Mouse (Mus musculus): ENCODE data around the gene Tmem132b. TPM values are rescaled to one million over a fixed set of nuclear protein-coding genes. Genes with fewer than 3 reads are reported as not detected.

Gene Tmem132b
- polyA plus RNA-seq, 1 experiment from 2014 or later: 0.27 TPM

DNA sequence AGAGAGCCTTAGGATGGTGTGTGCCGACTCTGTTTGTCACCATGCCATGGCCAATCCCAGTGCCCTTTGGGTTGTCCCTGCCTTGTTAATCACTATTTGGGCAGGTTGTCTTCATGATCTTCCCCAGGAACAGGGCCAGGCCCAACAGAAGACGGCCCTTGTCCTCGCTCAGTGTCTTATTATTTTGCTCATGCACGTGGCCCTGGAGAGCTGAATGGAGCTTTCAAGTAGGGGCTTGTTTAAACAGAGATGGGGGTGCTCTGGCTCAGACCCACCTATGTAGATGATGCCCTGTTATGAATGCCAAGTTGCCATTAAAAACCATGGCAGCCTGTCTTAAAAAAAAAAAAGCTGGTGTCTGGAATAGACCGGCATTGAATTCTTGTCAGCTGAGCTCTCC is 126.5 kb downstream of the Tmem132b start:
- H3K27ac ChIP-seq: peak overlapping the region; percentile 77
- WGBS: 85% methylated on average over 5 of the region's 5 CpGs

DNA sequence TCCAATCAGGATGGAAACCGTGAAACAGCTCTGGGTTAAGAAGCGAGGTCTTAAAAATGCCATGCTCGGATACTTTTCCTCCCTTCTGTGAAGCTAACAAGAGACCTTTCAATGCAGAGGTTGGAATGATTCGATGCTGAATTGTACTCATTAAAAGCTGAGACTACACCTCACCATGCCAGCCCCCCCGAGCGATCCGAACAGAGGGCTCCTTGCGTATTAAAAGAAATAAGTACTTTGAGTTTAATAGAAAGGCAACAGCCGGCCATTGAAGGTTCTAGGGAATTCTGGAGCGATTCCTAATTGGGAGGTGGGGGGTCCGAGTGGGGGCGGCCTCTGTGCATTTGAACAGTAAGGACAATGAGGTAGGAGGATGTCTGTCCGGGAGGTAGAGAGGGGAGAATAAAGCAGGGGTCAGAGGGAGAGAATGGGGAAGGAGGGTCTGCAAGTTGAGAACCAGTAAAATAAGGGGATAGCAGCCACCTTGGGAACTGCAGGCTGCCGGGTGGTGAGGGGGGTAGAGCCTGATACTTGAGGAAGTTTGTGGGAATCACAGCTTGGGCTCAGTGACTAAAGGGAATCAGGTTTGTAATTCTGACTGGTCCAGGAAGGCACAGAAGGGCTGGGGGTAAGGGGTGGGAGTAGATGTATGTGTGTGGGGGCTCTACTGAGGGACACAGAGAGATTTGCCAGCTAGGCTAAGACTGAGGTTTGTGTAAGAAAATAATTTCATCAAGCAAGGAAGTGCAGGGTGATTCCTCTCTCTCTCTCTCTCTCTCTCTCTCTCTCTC is 127.6 kb downstream of the Tmem132b start:
- WGBS: 20% methylated on average over 14 of the region's 14 CpGs
- DNase-seq (ENCODE audit: extremely low spot score, low spot score): peak; percentile 69
- Histone ChIP-seq H3K4me3 (peak overlapping the region; percentile 18; the same call in 1 of the 2 replicates), H3K9me3 (no peaks in the 10 kb centered on the region), H3K4me1 (peaks cover 28% of the 10 kb centered on the region), H3K36me3 (replicated peaks) (no peaks in the 10 kb centered on the region), H3K27me3 (ENCODE audit: poor library complexity, severe bottlenecking) (no peaks in the 10 kb centered on the region), H3K27ac (peak overlapping the region; percentile 77)

More for the DNA sequence above, 126.5 kb downstream of the Tmem132b start:
- Histone ChIP-seq H3K4me1 (peaks cover 28% of the 10 kb centered on the region), H3K4me3 (no peak overlapping the region), H3K9me3 (no peaks in the 10 kb centered on the region), H3K36me3 (replicated peaks) (no peaks in the 10 kb centered on the region), H3K27me3 (ENCODE audit: poor library complexity, severe bottlenecking) (no peaks in the 10 kb centered on the region)
- no peak for DNase-seq (ENCODE audit: extremely low spot score, low spot score)

DNA sequence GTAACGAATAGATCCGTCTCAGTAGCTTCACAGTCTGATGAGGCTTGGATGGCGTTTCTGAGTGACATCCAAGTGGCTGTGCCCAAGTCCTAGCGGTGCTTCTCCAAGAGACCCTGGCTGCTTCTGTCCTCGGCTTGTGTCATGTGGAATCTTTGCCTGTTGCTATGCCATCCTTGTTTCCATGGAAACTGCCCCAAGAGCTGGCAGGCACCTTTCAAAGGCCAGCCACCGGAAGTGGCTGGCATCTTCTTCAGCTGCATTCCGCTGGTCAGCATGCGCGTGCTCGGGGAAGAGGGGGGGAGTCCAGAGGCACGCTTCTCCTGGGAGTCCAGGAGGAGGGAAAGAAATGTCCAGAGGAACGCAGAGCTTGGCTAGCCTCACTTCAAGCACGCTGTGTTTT is 144.0 kb downstream of the Tmem132b start:
- no peak overlapping the region for H3K4me3 ChIP-seq
- H3K9me3 ChIP-seq: no peaks in the 10 kb centered on the region; the same call in 1 of the 2 replicates
- DNase-seq (ENCODE audit: extremely low spot score, low spot score): peak; percentile 31
- H3K27me3 ChIP-seq (ENCODE audit: poor library complexity, severe bottlenecking): no peaks in the 10 kb centered on the region
- peaks cover 12% of the 10 kb centered on the region for H3K4me1 ChIP-seq
- 54% methylated on average over 13 of the region's 13 CpGs for WGBS
- no peaks in the 10 kb centered on the region for H3K36me3 ChIP-seq (replicated peaks)
- no peak overlapping the region for H3K27ac ChIP-seq

DNA sequence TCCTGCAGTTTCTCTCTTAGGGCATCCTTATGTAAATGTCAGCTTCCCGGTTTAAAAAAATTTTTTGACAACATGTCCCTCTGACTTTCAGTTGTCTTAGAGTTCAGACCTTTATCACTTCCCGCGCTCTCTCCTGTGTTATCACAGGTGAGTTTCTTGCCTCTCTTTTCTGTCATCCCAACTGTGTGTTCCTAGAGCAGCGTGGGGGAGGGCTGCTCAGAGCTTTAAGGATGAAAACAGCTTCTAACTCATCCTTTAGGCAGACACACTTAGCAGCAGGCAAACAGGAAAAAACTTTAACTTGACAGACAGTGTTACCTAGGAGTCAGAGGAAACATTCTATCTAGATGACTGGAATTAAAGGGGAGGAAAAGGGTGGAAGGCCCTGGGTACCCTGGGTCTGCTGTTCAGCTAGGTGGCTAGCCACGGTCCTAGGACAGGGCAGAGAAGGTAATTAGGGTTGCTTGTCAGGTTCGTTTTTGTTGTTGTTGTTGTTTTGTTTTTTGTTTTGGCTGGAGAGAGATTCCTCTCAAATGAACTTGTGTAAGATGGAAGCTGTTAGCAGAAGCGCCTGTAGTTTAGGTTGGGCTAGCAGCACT is 144.6 kb downstream of the Tmem132b start:
- no peak for DNase-seq (ENCODE audit: extremely low spot score, low spot score)
- Histone ChIP-seq H3K27ac (no peak overlapping the region), H3K4me1 (peaks cover 12% of the 10 kb centered on the region), H3K27me3 (ENCODE audit: poor library complexity, severe bottlenecking) (no peaks in the 10 kb centered on the region), H3K9me3 (no peaks in the 10 kb centered on the region; the same call in 1 of the 2 replicates), H3K36me3 (replicated peaks) (no peaks in the 10 kb centered on the region), H3K4me3 (no peak overlapping the region)
- 71% methylated on average over 7 of the region's 7 CpGs for WGBS

DNA sequence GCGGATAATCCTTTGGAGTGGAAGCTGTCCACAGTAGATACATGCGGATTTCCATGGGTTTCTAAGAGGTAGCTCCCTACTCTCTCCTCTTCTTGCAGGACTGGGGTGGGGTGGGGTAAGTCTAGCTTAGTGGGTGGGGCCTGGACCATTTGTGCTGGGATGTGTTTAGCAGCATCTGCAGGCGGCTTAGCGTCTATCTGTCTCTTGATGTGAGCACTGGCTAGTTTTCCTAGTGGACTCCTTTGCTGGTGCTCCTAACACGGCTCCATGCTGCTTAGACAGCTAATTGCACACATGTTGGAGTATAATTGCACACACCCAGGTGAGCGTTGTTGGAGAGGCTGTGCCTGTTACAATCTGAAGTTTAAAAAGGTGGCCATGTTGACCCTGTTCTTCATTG is 149.3 kb downstream of the Tmem132b start:
- WGBS: 94% methylated on average over 6 of the region's 6 CpGs

DNA sequence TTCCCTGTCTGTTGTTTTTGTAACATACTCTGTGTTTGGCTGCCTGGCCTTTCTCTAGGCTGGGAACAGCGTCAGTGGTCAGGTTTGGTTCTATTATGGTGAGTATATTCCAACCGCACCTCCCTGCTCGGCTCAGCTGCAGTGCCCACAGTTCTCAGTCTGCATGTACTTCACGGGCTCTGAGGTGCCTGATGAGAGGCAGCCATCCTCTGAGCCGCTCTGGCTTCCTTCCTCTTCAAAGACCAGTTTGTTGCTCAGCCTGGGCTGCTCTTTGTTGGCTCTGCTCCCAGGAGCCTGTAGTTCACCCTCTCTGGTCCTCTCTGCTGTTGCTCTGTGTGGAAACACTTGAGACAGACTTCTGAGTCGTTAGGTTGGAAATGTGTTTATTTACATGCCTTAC is 151.9 kb downstream of the Tmem132b start:
- Histone ChIP-seq H3K4me3 (no peak overlapping the region), H3K27ac (no peak overlapping the region), H3K36me3 (replicated peaks) (no peaks in the 10 kb centered on the region), H3K9me3 (no peaks in the 10 kb centered on the region; the same call in 1 of the 2 replicates), H3K4me1 (peaks cover 8% of the 10 kb centered on the region), H3K27me3 (ENCODE audit: poor library complexity, severe bottlenecking) (no peaks in the 10 kb centered on the region)
- WGBS: 86% methylated on average over 6 of the region's 6 CpGs
- DNase-seq (ENCODE audit: extremely low spot score, low spot score): no peak

More for the DNA sequence above, 149.3 kb downstream of the Tmem132b start:
- no peaks in the 10 kb centered on the region; the same call in 1 of the 2 replicates for H3K9me3 ChIP-seq
- DNase-seq (ENCODE audit: extremely low spot score, low spot score): no peak
- no peak overlapping the region for H3K27ac ChIP-seq
- no peaks in the 10 kb centered on the region for H3K36me3 ChIP-seq (replicated peaks)
- H3K27me3 ChIP-seq (ENCODE audit: poor library complexity, severe bottlenecking): no peaks in the 10 kb centered on the region
- H3K4me1 ChIP-seq: peaks cover 9% of the 10 kb centered on the region
- H3K4me3 ChIP-seq: no peak overlapping the region

DNA sequence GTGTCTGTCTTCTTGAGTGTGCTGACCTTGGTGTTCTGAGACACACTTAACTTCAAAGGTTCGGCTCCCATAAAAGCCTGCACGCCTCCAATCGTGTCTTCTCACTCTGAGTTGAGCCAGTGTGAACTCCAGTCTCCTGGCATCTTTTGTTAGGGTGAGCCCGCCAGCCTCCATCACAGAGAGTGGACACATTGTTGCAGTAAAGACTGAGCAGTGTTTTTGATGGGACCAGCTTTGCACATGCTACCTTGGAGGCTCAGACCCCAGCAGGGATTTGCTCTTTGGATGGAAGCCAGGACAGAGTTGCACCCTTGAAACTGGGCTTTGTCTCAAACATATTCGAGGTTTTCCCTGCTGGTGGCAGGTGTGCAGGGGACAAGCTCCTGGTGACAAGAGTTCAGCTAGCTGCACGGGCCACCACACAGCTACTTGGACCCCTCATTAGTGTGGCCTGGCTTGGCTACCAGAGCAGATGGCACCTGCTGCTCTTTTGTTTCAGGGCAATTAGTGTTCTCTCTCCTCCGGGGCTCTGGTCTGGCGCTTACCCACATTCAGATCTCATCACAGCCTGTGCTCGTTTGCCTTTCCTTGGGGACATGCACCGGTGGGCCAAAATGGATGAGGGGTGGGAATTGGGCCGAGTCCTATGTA is 154.2 kb downstream of the Tmem132b start:
- H3K9me3 ChIP-seq: no peaks in the 10 kb centered on the region
- peaks cover 8% of the 10 kb centered on the region for H3K4me1 ChIP-seq
- DNase-seq (ENCODE audit: extremely low spot score, low spot score): peak; percentile 15
- H3K36me3 ChIP-seq (replicated peaks): no peaks in the 10 kb centered on the region
- WGBS: 50% methylated on average over 11 of the region's 11 CpGs
- no peak overlapping the region for H3K4me3 ChIP-seq
- H3K27me3 ChIP-seq (ENCODE audit: poor library complexity, severe bottlenecking): no peaks in the 10 kb centered on the region
- H3K27ac ChIP-seq: 0 out of 2 replicates have a peak overlapping the region, but pooled peaks have one; percentile 12

DNA sequence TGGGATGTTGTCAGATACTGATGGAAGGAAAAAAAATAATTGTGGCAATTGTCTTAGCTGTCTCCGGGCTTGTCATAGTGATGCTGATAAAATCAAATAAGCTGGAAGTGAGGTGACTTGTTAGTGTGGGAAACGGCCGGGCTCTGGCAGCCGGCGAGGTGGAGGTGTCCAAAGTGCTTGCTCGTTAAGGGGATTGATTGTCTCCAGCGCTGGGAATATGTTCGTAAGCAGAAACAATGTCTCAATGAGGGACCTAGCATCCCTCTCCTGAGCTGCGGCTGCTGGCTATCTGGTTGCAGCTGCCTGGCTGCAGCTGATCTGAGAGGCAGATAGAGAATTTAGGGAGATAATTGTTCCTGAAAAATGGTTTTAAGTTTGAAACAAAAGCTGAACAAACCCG is 161.0 kb downstream of the Tmem132b start:
- no peaks in the 10 kb centered on the region for H3K27me3 ChIP-seq (ENCODE audit: poor library complexity, severe bottlenecking)
- DNase-seq (ENCODE audit: extremely low spot score, low spot score): no peak
- no peak overlapping the region for H3K4me3 ChIP-seq
- H3K36me3 ChIP-seq (replicated peaks): no peaks in the 10 kb centered on the region
- no peak overlapping the region for H3K27ac ChIP-seq
- H3K4me1 ChIP-seq: 0 out of 2 replicates have a peak, but pooled peaks cover 6% of the 10 kb centered on the region
- 54% methylated on average over 10 of the region's 10 CpGs for WGBS
- H3K9me3 ChIP-seq: no peaks in the 10 kb centered on the region

DNA sequence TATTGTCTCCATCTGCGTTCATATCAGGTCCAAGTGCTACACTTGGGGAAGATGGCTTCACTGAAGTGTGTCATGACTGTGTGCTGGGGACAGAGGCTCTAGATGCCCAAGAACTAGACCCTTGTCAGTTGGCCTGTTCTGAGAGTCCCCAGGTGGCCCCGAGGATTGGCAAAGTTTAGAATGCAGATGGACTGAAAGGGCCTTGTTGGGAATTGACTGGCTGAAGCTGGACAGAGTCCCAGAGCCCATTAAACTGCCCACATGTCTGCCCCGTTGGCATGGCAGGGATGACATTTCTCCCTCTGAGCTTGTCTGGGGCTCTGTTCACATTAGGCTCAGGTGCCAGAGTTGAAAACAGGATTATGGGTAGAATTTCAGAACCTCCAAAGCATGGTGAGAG is 167.8 kb downstream of the Tmem132b start:
- H3K27me3 ChIP-seq (ENCODE audit: poor library complexity, severe bottlenecking): no peaks in the 10 kb centered on the region
- H3K27ac ChIP-seq: no peak overlapping the region
- DNase-seq (ENCODE audit: extremely low spot score, low spot score): no peak
- 81% methylated on average over 3 of the region's 3 CpGs for WGBS
- H3K4me1 ChIP-seq: no peaks in the 10 kb centered on the region
- no peaks in the 10 kb centered on the region for H3K9me3 ChIP-seq
- no peaks in the 10 kb centered on the region for H3K36me3 ChIP-seq (replicated peaks)
- no peak overlapping the region for H3K4me3 ChIP-seq

DNA sequence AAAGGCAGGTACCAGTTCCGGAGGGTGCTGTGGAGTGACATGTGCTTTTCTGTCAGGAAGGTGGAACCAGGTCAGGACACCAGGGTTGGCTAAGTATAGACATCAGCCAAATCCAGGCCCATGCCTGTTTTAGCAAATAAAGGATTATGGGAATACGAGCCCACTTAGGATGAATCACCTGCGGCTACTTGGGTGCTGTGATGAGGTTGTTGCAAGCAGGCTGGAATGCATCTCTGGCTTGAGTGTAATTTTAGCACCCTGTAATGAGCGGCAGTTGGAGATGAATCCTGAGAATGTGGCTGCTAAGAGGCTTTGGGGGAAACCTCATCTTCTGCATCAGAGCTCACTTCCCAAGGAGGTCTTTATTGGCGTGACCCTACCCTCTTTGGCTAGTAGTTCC is 168.7 kb downstream of the Tmem132b start:
- no peak overlapping the region for H3K27ac ChIP-seq
- DNase-seq (ENCODE audit: extremely low spot score, low spot score): no peak
- 91% methylated on average over 5 of the region's 5 CpGs for WGBS
- H3K4me1 ChIP-seq: no peaks in the 10 kb centered on the region
- H3K27me3 ChIP-seq (ENCODE audit: poor library complexity, severe bottlenecking): no peaks in the 10 kb centered on the region
- no peaks in the 10 kb centered on the region for H3K9me3 ChIP-seq
- H3K4me3 ChIP-seq: no peak overlapping the region
- H3K36me3 ChIP-seq (replicated peaks): no peaks in the 10 kb centered on the region

DNA sequence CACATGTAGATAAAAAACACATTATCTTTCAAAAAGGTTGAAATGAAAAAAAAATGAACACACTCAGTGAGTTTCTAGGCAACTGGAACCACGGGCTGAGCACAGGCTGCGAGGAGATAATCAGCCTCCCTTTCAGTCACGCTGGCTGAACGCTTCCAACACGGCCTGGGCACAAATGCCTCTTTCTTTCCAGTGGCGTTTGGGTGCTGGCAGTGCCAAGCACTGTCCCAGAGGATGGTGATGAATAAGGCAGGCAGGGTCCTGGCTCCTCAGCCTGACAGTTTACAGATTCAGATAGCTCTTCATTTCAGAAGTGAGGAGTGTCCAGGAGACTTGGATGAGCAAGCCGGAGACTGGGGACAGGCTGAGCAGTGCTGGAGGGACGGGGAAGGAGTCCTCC is 173.8 kb downstream of the Tmem132b start:
- WGBS: 82% methylated on average over 8 of the region's 8 CpGs

DNA sequence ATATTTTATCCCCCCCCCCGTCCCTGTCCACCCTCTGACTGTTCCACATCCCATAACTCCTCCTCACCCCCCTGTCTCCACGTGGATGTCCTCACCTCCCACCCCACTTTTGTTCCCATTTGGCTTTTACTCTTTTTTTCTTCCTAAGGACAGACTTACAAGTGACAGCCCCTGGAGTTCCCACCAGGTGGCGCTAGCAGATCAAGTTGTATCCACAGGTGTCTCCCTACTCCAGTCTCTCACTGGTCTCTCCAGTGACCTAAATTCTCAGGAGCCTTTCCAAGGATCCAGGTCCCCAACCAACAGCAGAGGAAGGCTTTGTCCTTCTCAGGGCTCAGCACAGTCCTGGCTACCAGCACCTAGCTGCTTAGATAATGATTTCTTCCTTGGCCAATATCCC is 177.6 kb downstream of the Tmem132b start:
- Histone ChIP-seq H3K27ac (no peak overlapping the region), H3K36me3 (replicated peaks) (no peaks in the 10 kb centered on the region), H3K4me1 (no peaks in the 10 kb centered on the region), H3K9me3 (no peaks in the 10 kb centered on the region), H3K4me3 (no peak overlapping the region), H3K27me3 (ENCODE audit: poor library complexity, severe bottlenecking) (no peaks in the 10 kb centered on the region)
- peak; percentile 57 for DNase-seq (ENCODE audit: extremely low spot score, low spot score)
- 1% methylated on average over 3 of the region's 3 CpGs for WGBS

More for the DNA sequence above, 173.8 kb downstream of the Tmem132b start:
- H3K9me3 ChIP-seq: no peaks in the 10 kb centered on the region
- no peak overlapping the region for H3K27ac ChIP-seq
- H3K4me1 ChIP-seq: no peaks in the 10 kb centered on the region
- no peaks in the 10 kb centered on the region for H3K27me3 ChIP-seq (ENCODE audit: poor library complexity, severe bottlenecking)
- DNase-seq (ENCODE audit: extremely low spot score, low spot score): no peak
- no peaks in the 10 kb centered on the region for H3K36me3 ChIP-seq (replicated peaks)
- H3K4me3 ChIP-seq: no peak overlapping the region

DNA sequence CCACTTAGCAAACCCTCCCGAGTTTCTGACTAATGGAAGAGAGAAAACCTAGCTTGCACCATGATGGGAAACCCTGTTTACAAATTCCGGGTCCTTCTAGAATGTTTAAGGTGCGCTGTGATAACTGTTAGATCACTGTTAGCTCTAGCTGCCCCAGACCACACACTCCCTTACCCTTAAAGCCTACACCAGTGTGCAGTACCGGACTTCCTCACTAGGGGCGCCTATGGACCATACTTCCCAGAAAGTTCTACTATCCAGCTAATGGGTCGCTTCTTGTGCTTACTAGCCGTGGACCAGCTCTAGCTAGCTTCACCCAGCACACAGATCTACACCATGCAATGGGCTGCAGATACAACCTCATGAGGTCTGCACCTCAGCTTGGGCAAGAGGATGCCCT is 195.2 kb downstream of the Tmem132b start:
- H3K36me3 ChIP-seq (replicated peaks): no peaks in the 10 kb centered on the region
- peaks cover 23% of the 10 kb centered on the region; the same call in 1 of the 2 replicates for H3K9me3 ChIP-seq
- no peak for DNase-seq (ENCODE audit: extremely low spot score, low spot score)
- WGBS: 89% methylated on average over 7 of the region's 7 CpGs
- H3K27me3 ChIP-seq (ENCODE audit: poor library complexity, severe bottlenecking): no peaks in the 10 kb centered on the region
- no peaks in the 10 kb centered on the region for H3K4me1 ChIP-seq
- H3K27ac ChIP-seq: no peak overlapping the region
- no peak overlapping the region for H3K4me3 ChIP-seq

All from forebrain, embryonic 10.5 days (tissue).